Mouse (Mus musculus) small intestine, adult 2 months (tissue): Measurements from ENCODE around the gene Ccdc65.

Source experiments
- CTCF ChIP-seq: fragments of 200-500 bp; IDR thresholded peaks from 2 replicates; pipeline ENCODE4 v1.5.1; 2012; ENCODE audit warnings: low read depth, mild to moderate bottlenecking, control low read depth, inconsistent platforms, low read length, moderate library complexity, mixed read lengths; ENCODE audit not compliant: insufficient replicate concordance, insufficient read length; ENCODE audit errors: extremely low read depth
- POLR2A ChIP-seq: fragments of 200-500 bp; IDR thresholded peaks from 2 replicates; pipeline ENCODE4 v1.6.1; 2012; ENCODE audit warnings: low read depth, mild to moderate bottlenecking, control low read depth, inconsistent platforms, low read length, moderate library complexity

DNA sequence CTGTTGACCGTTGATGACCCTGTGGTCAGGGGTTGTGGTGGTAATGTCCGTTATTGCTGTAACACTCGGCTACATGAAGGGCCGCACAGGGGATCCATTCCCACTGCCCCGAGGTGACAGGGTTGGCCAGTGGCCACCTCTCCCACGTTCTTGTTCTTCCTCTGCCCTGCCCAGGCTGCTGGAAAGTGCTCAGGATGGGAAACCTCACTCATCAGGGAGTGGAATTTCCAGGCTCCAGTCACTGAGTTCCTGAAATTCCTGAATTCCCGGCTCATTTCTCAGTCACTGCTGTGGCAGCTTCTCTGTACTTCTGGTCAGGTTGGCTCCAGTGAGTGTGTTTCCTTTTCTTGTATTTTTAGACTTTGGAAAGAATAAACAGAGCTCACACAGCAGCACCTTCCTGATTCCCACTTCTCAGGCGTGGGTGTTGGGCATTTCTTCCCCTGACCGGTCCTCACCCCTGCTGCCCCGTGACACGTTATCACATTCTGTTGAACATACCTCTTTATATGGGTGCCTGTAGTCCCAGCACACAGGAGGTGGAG lies 15.8 kb upstream of the Ccdc65 start:
- TF ChIP-seq CTCF (no peak), POLR2A (no peak)
